Mouse (Mus musculus): ENCODE measurements at regions not wholly inside any gene's neighbourhood (a gene's known extent, or its start where the extent isn't known, plus 50 kb on each side); places are given as distances from the start of the nearest gene placed in this dataset.

- no peak for TF ChIP-seq POLR2A (IDR thresholded peaks at IDR 0.05; ENCODE audit: low read depth, low read length)
- no peak for TF ChIP-seq CTCF (IDR thresholded peaks at IDR 0.05; ENCODE audit: extremely low read depth, insufficient read depth, insufficient read length, insufficient replicate concordance)
Measured at GRCm38 (mm10) chr12:110154225-110154962, 124.5 kb upstream of the Dio3 start.
